Mouse (Mus musculus) cerebellum, postnatal 4 days (tissue): ENCODE measurements around the gene Gss.
A peak's percentile ranks its signal among the peaks of the same experiment; 100 is the strongest.

ENCODE experiments used
- DNase-seq, 2 experiments: peaks; one replicate each; pipeline ENCODE4 v3.0.0; 2022; ENCODE audit warnings: low spot score in 2 of 2, mixed read lengths in 1 of 2

Gss gene

GRCm38 (mm10) chr2:155517455-155518423 lies 74.9 kb downstream of the Gss start, which contains the start of the genes Acss2 and Ggt7:
Gene Acss2, plus strand, starts transcription at chr2:155517948.
Gene Ggt7, minus strand, starts transcription at chr2:155518237.
- DNase-seq, result peak; percentile 85 to 96

GRCm38 (mm10) chr2:155515941-155516340 lies 76.7 kb downstream of the Gss start:
- peak in 1 of 2 experiments; percentile 70 for DNase-seq

- peak; percentile 78 to 83 for DNase-seq
These were observed 77.9 kb downstream of the Gss start for GRCm38 (mm10) chr2:155514666-155515065.

GRCm38 (mm10) chr2:155513543-155513942 lies 79.1 kb downstream of the Gss start:
- no peak for DNase-seq
